Mouse (Mus musculus) midbrain, embryonic 16.5 days (tissue): ENCODE measurements at regions not wholly inside any gene's neighbourhood (a gene's known extent, or its start where the extent isn't known, plus 50 kb on each side); places are given as distances from the start of the nearest gene placed in this dataset.

Experiments
- ATAC-seq: fragments of 200-750 bp; cut with Nextera tagmentation; 2 replicates; pipeline ENCODE4 v1.8.0; 2017; ENCODE audit warnings: moderate TSS enrichment
- H3K27ac ChIP-seq: fragments of 300-500 bp; sonication (generic); 2 replicates; pipeline ENCODE4 v1.5.1; 2014; ENCODE audit warnings: mild to moderate bottlenecking, low read length, mixed read lengths
- H3K27me3 ChIP-seq: fragments of 300-500 bp; sonication (generic); 2 replicates; pipeline ENCODE4 v1.6.1; 2014; ENCODE audit warnings: low read depth, low read length, mixed read lengths; ENCODE audit not compliant: control insufficient read depth, insufficient read depth
- H3K36me3 ChIP-seq: fragments of 300-500 bp; sonication (generic); 2 replicates; pipeline ENCODE4 v1.6.1; 2014; ENCODE audit warnings: mild to moderate bottlenecking, low read length, moderate library complexity, mixed read lengths; ENCODE audit not compliant: control insufficient read depth, insufficient read depth
- H3K4me1 ChIP-seq: fragments of 300-500 bp; sonication (generic); 2 replicates; pipeline ENCODE4 v1.6.1; 2014; ENCODE audit warnings: mild to moderate bottlenecking, low read length, mixed read lengths; ENCODE audit not compliant: control insufficient read depth, insufficient read depth
- H3K4me2 ChIP-seq: fragments of 300-500 bp; sonication (generic); 2 replicates; pipeline ENCODE4 v1.6.1; 2014; ENCODE audit warnings: mild to moderate bottlenecking, low read length, mixed read lengths
- H3K4me3 ChIP-seq: fragments of 300-500 bp; sonication (generic); 2 replicates; pipeline ENCODE4 v1.5.1; 2014; ENCODE audit warnings: low read depth, mild to moderate bottlenecking, low read length, moderate library complexity, mixed read lengths
- H3K9ac ChIP-seq: fragments of 300-500 bp; sonication (generic); 2 replicates; pipeline ENCODE4 v1.6.1; 2014; ENCODE audit warnings: low read depth, low read length, mixed read lengths
- H3K9me3 ChIP-seq: fragments of 300-500 bp; sonication (generic); replicated peaks from 2 replicates; pipeline ENCODE4 v1.6.1; 2014; ENCODE audit warnings: mild to moderate bottlenecking, low read length, mixed read lengths; ENCODE audit not compliant: control insufficient read depth, poor library complexity, severe bottlenecking
- WGBS: fragments of 180-500 bp; shearing (Covaris S2); extraction: QIAGEN DNeasy Blood & Tissue Kit; methylation state at CpG from one replicate; pipeline ENCODE4 v1.1.7; 2014; 5-methylcytosine and 5-hydroxymethylcytosine counted together

GRCm38 (mm10) chr17:47983286-47983685 is 54.8 kb downstream of the 1700122O11Rik start:
- Histone ChIP-seq H3K27me3 (no peaks in the 10 kb centered on the region), H3K4me1 (peaks cover 6% of the 10 kb centered on the region), H3K4me2 (no peak overlapping the region), H3K36me3 (no peaks in the 10 kb centered on the region), H3K9ac (no peak overlapping the region), H3K4me3 (no peak overlapping the region), H3K9me3 (no peaks in the 10 kb centered on the region), H3K27ac (no peak overlapping the region)
- ATAC-seq: no peak
- 86% methylated on average over 7 of the region's 7 CpGs for WGBS

- peak; percentile 18; the same call in 1 of the 2 replicates for ATAC-seq
- no peak overlapping the region for H3K27ac ChIP-seq
These were observed 56.5 kb downstream of the 1700122O11Rik start for GRCm38 (mm10) chr17:47981556-47982027.

GRCm38 (mm10) chr17:47979266-47979665 is 54.8 kb upstream of the Foxp4 start:
- no peak for ATAC-seq
- H3K9ac ChIP-seq: no peak overlapping the region
- H3K27me3 ChIP-seq: 0 out of 2 replicates have a peak, but pooled peaks cover 2% of the 10 kb centered on the region
- WGBS: 67% methylated on average over 4 of the region's 4 CpGs
- H3K4me3 ChIP-seq: no peak overlapping the region
- no peaks in the 10 kb centered on the region for H3K9me3 ChIP-seq
- H3K27ac ChIP-seq: no peak overlapping the region
- H3K4me2 ChIP-seq: no peak overlapping the region
- peaks cover 24% of the 10 kb centered on the region for H3K4me1 ChIP-seq
- H3K36me3 ChIP-seq: no peaks in the 10 kb centered on the region

More at GRCm38 (mm10) chr17:47981556-47982027, 56.5 kb downstream of the 1700122O11Rik start:
- Histone ChIP-seq H3K27me3 (no peaks in the 10 kb centered on the region), H3K4me2 (no peak overlapping the region), H3K9me3 (no peaks in the 10 kb centered on the region), H3K4me1 (peaks cover 6% of the 10 kb centered on the region), H3K9ac (no peak overlapping the region), H3K36me3 (no peaks in the 10 kb centered on the region), H3K4me3 (no peak overlapping the region)
- WGBS: 4% methylated on average over 7 of the region's 7 CpGs

- 29% methylated on average over 9 of the region's 9 CpGs for whole genome bisulfite sequencing
- Histone ChIP-seq H3K4me1 (peaks cover 32% of the 10 kb centered on the region), H3K27me3 (0 out of 2 replicates have a peak, but pooled peaks cover 9% of the 10 kb centered on the region), H3K4me2 (no peak overlapping the region), H3K9ac (no peak overlapping the region), H3K9me3 (no peaks in the 10 kb centered on the region), H3K36me3 (no peaks in the 10 kb centered on the region), H3K27ac (no peak overlapping the region), H3K4me3 (no peak overlapping the region)
- no peak for ATAC-seq
These were observed 54.1 kb upstream of the Foxp4 start for GRCm38 (mm10) chr17:47978404-47979030.

- 82% methylated on average over 2 of the region's 2 CpGs for WGBS
- H3K36me3 ChIP-seq: no peaks in the 10 kb centered on the region
- peaks cover 32% of the 10 kb centered on the region for H3K4me1 ChIP-seq
- no peak overlapping the region for H3K4me2 ChIP-seq
- H3K4me3 ChIP-seq: no peak overlapping the region
- no peaks in the 10 kb centered on the region for H3K9me3 ChIP-seq
- H3K9ac ChIP-seq: no peak overlapping the region
- ATAC-seq: no peak
- 0 out of 2 replicates have a peak, but pooled peaks cover 9% of the 10 kb centered on the region for H3K27me3 ChIP-seq
- H3K27ac ChIP-seq: no peak overlapping the region
These were observed 53.6 kb upstream of the Foxp4 start for GRCm38 (mm10) chr17:47978001-47978400.

- Histone ChIP-seq H3K9ac (no peak overlapping the region), H3K4me1 (peaks cover 32% of the 10 kb centered on the region), H3K36me3 (no peaks in the 10 kb centered on the region), H3K27ac (peak overlapping the region; percentile 83), H3K27me3 (0 out of 2 replicates have a peak, but pooled peaks cover 9% of the 10 kb centered on the region), H3K4me3 (no peak overlapping the region), H3K9me3 (no peaks in the 10 kb centered on the region), H3K4me2 (no peak overlapping the region)
- no peak for ATAC-seq
- 80% methylated on average over 7 of the region's 7 CpGs for WGBS
These were observed 52.5 kb upstream of the Foxp4 start for GRCm38 (mm10) chr17:47976999-47977357.

- Histone ChIP-seq H3K9ac (peak overlapping the region; percentile 52; the same call in 1 of the 2 replicates), H3K4me3 (peak overlapping the region; percentile 40), H3K36me3 (no peaks in the 10 kb centered on the region), H3K9me3 (no peaks in the 10 kb centered on the region), H3K27me3 (0 out of 2 replicates have a peak, but pooled peaks cover 9% of the 10 kb centered on the region), H3K4me1 (peaks cover 27% of the 10 kb centered on the region), H3K4me2 (peak overlapping the region; percentile 93), H3K27ac (peak overlapping the region; percentile 83)
- 6% methylated on average over 26 of the region's 27 CpGs for WGBS
- ATAC-seq: peak; percentile 63
These were observed 51.9 kb upstream of the Foxp4 start for GRCm38 (mm10) chr17:47976061-47976998.

- no peaks in the 10 kb centered on the region for H3K36me3 ChIP-seq
- peak overlapping the region; percentile 60; the same call in 1 of the 2 replicates for H3K9ac ChIP-seq
- H3K9me3 ChIP-seq: no peaks in the 10 kb centered on the region
- 3% methylated on average over 30 of the region's 37 CpGs for WGBS
- H3K4me1 ChIP-seq: peaks cover 26% of the 10 kb centered on the region
- H3K27ac ChIP-seq: no peak overlapping the region
- 0 out of 2 replicates have a peak, but pooled peaks cover 9% of the 10 kb centered on the region for H3K27me3 ChIP-seq
- H3K4me2 ChIP-seq: peak overlapping the region; percentile 93
- ATAC-seq: peak; percentile 27; the same call in 1 of the 2 replicates
- peak overlapping the region; percentile 40 for H3K4me3 ChIP-seq
These were observed 51.0 kb upstream of the Foxp4 start for GRCm38 (mm10) chr17:47975281-47976060.
